Mouse (Mus musculus) A20 (cell line): ENCODE measurements around the gene Elf1.
A peak's percentile ranks its signal among the peaks of the same experiment; 100 is the strongest.

ENCODE experiments used
- DNase-seq: peaks from one replicate; pipeline ENCODE4 v3.0.0-alpha.2; 2011; ENCODE audit warnings: low read depth, low spot score

The Elf1 gene

DNA sequence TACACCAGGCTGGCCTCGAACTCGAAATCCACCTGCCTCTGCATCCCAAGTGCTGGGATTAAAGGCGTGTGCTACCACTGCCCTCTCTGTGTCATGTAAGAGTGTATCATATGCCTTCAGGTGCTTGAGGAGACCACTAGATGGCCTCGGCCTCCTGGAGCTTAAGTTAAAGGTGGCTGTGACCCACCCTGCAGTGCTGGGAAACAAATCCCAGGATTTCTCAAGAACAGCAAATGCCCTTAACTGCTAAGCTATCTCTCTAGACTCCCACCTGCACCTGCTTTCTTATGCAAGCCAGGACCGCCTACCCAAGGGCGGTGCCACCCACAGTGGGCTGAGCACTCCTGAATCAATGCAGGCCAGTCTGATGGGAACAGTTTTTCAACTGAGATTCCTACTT lies 83.8 kb downstream of the Elf1 start:
- no peak for DNase-seq

DNA sequence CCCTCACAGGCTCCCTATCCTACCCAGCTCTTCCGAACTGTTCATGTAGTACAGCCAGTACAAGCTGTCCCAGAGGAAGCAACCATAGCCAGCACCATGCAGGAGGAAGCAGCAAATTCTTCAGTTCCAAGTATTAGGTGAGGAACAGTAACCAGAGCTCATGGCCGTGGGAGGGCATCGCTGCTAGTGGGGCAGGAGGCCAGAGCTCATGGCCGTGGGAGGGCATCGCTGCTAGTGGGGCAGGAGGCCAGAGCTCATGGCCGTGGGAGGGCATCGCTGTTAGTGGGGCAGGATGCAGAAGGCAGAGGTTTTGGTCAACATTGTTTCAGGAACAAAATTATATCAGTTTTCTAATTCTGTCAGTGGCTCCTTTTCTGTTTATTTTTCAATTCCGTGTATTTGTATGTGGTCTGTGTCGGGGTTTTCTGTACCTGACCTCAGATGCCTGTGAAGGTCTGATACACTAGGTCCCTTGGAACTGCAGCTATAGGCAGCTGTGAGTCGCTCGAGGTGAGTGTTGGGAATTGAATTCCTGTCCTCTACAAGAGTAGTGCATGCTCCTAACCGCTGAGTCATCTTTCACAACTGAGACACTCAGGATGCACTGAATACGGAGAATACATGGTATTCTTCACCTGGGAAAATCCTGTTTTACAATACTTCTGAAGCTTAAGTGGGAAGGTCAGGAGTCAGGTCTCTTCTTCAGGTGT lies 92.6 kb downstream of the Elf1 start:
- no peak for DNase-seq

DNA sequence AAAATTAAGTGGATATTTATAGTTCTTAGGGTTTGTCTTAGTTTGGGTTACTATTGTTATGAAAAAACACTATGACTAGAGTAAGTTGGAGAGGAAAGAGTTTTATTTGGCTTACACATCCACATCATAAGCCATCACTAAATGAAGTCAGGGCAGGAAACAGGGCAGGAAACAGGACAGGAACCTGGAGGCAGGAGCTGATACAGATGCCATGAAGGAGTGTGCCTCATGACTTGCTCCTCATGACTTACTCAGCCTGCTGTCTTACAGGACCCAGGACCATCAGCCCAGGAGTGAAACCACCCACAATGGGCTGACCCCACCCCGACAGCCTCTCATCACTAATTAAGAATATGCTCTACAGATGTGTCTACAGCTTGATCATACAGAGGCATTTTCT lies 93.4 kb downstream of the Elf1 start:
- no peak for DNase-seq

DNA sequence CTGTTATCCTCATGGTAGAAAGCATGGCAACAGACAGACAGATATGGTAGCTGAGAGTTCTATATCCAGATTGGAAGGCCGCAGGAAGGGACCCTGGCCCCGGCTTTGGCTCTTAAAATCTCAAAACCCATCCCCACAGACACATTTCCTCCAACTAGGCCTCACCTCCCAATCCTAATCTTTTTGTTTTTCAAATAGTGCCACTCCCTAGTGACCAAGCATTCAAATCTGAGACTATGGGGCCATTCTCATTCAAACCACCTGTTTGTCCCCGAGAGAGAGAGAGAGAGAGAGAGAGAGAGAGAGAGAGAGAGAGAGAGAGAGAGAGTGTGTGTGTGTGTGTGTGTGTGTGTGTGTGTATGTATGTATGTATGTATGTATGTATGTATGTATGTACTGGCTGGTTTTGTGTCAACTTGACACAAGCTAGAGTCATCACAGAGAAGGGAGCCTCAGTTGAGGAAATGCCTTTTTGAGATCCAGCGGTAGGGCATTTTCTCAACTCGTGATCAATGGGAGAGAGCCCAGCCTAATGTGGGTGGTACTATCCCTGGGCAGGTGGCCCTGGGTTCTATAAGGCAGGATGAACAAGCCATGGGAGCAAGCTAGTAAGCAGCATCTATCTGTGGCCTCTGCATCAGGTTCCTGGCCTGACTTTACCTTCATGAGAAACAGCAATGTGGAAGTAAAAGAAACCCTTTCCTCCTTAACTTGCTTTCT lies 102.7 kb downstream of the Elf1 start:
- no peak for DNase-seq

DNA sequence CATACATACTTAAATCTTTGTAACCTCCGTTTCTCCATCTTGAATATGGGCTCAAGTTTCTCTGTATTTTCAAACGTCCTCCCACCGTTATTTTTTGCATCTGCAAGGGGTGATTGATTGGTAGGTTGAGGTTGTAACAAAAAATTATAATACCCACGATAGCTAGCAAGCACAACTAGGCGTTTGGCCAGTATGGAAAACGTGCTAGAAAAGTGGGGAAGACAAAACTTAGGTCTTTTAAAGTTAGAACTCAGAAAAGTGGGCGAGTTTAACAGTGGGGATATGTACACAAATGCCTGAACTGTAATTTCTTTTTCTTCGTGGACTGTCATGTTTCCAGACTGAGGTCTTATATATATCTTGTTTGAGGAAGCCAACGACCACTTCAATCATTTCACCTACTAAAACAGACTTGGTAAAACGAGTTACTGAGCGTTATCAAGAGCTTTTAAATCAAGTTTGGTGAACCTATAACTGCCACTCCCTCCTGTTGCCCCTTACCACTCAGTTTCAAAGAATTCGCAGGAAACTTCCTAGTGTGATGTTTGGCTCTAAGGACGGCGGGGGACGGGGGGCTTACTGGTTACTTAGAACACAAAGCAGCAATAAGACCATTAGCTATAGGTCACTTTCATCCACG lies 105.6 kb downstream of the Elf1 start:
- no peak for DNase-seq

DNA sequence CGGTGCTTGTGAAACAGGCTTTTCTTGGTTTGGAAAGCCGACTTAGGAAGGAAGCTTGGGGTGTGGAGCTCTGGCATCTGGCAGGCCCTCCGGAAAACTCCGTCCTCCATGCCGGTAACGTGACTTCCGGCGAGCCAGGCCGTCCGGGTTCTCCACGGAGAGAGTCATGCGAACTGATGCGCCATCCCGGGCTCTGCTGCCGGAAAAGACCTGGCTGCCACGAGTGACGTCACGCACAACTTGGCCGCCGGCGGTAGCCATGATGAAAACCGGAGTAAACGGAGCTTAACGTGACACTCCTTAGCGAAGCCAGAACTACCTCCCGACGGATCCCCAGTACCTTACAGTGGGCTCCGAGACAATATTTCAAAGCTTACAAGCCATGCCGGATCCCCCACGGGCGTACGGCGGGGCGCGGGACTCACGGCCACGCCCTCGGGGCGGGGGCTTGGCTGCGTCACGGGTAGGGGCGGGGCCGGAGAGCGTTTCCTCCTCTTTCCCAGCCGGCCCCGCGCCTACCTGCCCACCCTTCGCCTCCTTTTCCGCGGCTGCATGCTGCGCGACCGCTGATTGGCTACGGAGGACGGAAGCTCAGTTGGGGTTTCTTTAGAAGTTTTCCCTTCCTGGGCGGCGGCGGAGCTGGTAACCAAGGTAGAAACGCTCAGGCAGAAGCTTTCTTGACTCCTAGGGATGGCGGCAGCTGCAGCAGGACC lies 106.3 kb downstream of the Elf1 start, which contains the start of gene Sugt1:
Gene Sugt1, plus strand, starts transcription at position 553 of the 713 bp plus-strand sequence.
- peak; percentile 97 for DNase-seq

DNA sequence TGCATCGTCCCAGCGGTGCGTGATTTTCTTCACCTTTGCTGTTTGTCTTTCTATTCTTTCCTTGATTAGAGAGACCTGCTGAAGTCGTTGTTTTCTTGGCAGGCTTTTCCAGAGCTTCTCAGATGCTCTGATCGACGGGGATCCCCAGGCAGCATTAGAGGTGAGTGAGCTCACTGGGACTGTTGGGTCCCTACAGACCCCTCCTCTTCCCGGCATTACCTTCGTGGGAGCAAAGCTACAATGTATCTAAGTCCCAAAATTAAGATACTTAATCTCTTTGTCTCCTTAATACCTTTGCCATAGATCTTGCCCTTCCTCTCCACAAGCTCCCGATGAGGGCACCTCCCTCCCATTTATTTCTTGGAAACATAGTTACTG lies 106.8 kb downstream of the Elf1 start:
- DNase-seq, result no peak

DNA sequence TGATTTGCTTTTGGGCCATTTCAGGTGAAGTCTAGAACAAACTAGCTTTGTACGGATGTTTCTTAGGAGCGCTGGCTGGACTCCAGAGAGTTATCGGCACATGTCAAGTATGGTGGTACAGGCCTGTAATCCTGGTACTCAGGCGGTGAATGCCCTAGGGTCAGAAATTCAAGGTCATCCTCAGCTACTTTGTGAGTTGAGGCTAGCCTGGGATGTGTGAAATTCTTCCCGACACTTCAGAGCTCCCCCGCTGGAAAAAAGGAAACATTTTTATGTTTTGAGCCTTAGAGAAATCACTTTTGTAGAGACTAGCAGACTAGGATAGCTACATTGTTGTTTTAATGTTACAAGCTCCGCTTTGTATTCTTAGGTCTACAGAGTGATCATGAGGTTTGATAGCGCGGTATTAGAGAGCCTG lies 107.5 kb downstream of the Elf1 start:
- DNase-seq, result no peak

GRCm38 (mm10) chr14:79589401-79589800 lies 108.4 kb downstream of the Elf1 start:
- no peak for DNase-seq

DNA sequence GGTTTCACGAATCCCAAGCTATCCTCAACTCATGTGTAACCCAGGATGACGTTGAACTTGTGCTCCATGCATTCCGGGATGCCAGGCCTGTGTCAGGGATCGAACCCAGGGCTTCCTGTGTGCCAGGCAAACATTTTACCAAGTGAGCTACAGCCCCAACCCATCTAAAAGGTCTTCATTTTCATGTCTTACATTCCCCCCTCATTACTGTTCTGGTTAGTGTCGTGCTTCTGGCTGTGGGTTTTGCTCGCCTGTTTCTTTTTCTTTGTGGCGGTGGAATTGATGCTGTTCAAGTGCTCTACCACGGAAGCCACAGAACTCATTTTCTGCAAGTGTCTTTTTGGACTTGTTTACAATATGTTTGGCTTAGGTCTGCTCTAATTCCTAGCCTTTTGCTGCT lies 109.9 kb downstream of the Elf1 start:
- DNase-seq, result no peak

GRCm38 (mm10) chr14:79591611-79592010 lies 110.6 kb downstream of the Elf1 start:
- no peak for DNase-seq

- no peak for DNase-seq
Measured at GRCm38 (mm10) chr14:79594069-79594468, 113.1 kb downstream of the Elf1 start.

DNA sequence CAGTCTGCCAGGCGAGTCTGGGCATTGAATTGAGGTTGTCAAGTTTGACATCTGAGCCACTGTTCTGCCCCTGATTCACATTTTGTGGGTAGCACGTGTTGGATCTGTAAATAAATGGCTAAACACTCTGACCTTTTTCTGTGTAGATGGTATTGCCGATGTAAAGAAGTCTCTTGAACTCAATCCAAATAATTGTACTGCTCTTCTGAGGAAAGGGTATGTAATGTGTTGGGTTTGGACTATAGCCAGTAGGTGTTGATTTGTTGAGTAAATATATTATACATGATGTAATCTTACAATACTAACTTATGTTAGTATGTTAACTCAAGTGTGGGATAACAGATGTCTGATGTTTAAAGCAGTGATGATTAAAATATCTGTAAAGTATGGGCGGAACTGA lies 115.6 kb downstream of the Elf1 start:
- DNase-seq, result no peak

DNA sequence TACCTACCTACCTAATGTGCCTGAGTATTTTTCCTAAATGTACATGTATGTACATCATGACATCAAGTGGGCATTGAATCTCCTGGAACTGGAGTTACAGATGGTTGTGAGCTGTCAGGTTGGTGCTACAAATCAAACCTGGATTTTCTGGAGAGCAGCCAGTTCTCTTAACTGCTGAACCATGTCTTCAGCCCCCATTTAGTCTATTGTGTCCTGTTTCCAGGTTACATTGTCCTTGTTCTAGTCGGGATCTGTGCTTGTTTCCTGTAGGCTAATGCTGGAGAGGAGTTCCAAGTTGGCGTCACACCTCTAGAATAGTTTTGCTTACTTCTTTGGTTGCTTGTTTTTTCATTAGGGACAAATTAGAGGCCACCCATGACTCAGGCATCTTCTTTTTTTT lies 124.9 kb downstream of the Elf1 start:
- DNase-seq, result peak; percentile 8

GRCm38 (mm10) chr14:79606392-79606791 lies 125.4 kb downstream of the Elf1 start:
- DNase-seq, result peak; percentile 70

GRCm38 (mm10) chr14:79606867-79607266 lies 125.9 kb downstream of the Elf1 start:
- DNase-seq, result no peak

DNA sequence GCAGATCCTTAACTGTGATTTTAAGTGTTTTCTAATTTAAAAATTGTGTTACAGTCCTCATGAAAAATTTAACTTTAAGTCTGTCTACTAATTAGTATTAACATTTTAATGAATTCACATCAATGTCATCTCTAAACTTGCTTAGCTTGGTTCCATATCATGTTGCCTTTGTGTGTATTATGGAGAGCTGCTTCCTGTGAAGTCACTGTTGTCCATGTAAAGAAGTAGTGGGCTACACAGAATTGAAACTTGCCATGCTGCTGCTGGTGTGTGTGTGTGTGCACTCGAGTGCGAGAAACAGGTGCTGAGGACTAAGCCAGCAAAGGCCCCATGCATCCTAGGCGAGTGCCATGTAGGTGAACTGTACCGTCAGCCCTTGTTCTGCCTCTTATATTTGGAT lies 126.4 kb downstream of the Elf1 start:
- DNase-seq, result peak; percentile 73

DNA sequence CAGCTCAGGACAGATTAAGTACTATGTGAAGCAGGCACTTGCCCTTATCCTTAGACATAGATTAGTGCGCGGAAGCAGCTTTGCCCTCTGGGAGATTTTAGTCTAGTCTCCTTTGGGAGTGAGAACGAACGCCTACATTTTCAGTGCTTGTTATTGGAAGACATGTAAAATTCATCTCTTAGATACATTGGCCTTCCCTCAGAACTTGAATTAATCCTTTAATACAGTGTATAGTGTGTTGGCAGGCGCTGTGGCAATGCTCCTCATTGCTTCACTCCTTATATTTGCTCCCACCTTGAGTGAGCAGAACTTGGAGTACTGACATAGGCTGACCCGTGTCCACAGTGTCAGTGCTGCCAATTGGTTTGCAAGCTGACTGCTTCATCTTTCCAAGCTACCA lies 127.3 kb downstream of the Elf1 start:
- no peak for DNase-seq

DNA sequence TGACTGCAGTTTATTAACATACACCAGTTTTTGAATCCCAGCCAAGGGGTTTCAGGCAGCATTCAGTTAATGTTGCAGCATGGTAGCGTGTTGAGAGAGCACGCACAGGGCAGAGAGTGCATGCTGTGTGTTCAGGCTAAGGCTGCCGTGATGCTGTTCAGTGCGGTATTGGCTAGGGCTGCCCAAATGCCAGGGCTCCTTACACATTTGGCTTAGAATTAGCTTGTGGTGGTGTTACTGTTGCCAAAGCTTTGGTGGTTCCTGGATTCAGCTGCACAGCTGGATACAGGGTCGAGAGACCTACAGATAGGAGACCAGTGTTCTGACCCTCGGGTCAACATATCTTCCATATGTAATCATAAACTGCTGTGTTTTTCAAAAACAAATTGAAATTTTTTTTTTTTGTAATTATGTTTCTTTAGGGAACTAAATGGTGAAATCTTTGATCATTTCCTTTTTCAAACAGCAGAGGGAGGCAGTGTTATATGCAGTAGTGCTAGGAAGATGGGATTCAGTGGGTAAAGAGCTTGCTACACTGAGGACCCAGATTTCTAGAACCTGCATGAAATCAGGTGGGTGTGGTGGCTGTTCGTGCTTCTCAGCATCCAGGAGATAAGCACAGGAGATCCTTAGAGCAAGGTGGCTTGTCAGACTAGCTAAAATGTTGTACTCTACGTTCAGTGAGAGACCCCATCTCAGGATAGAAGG lies 136.3 kb downstream of the Elf1 start:
- DNase-seq, result peak; percentile 22

- DNase-seq, result no peak
Measured at GRCm38 (mm10) chr14:79619802-79620201, 138.8 kb downstream of the Elf1 start.

- no peak for DNase-seq
Measured at GRCm38 (mm10) chr14:79621143-79621542, 140.1 kb downstream of the Elf1 start.
